Mouse (Mus musculus) thymus, adult 2 months (tissue): ENCODE results near the gene Doc2g.

Experiments used
- CTCF ChIP-seq: fragments of 200-500 bp; IDR thresholded peaks from 2 replicates; pipeline ENCODE4 v1.5.1; 2012; ENCODE audit warnings: mild to moderate bottlenecking, control low read depth, low read length, moderate library complexity, borderline replicate concordance; ENCODE audit not compliant: control insufficient read depth, poor library complexity, insufficient read depth; ENCODE audit errors: extremely low read depth
- POLR2A ChIP-seq: fragments of 200-500 bp; IDR thresholded peaks from 2 replicates; pipeline ENCODE4 v1.6.1; 2012; ENCODE audit warnings: mild to moderate bottlenecking, low read length, control low read depth, moderate library complexity; ENCODE audit not compliant: control insufficient read depth, poor library complexity, insufficient read depth; ENCODE audit errors: extremely low read depth

DNA sequence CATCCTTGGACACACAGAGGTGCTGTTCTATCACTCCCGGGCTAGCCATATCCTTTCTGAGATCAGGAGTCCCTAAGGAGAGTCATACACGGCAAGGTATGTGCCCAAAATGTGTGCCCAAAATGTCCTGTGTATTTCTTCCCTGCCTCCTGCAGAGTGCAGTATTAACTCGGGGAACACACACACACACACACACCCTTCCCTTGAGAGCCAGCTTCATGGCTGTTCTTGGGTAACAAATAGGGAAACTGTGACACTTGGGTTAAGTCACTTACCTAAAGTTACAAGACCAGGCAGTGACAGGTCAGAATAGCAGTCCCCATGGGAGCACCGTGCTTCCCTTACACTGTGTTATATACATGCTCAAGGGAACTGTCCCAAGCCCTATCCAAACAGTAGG is 39.1 kb upstream of the Doc2g start:
- TF ChIP-seq CTCF (no peak), POLR2A (no peak)
